Mouse (Mus musculus) heart, postnatal 0 days (tissue): ENCODE measurements around the gene Stx5a. TPM values are rescaled to one million over a fixed set of nuclear protein-coding genes. Genes with fewer than 3 reads are reported as not detected.

Experiments used
- ATAC-seq: fragments of 200-750 bp; cut with Nextera tagmentation; 2 replicates; pipeline ENCODE4 v1.8.0; 2017; ENCODE audit warnings: low read depth, moderate number of reproducible peaks, moderate library complexity; ENCODE audit not compliant: insufficient read depth
- DNase-seq: peaks from one replicate; pipeline ENCODE4 v3.0.0-alpha.2; 2016; ENCODE audit warnings: low spot score
- H3K27ac ChIP-seq: fragments of 300-500 bp; sonication (generic); 2 replicates; pipeline ENCODE4 v1.5.1; 2014; ENCODE audit warnings: low read depth, mild to moderate bottlenecking
- H3K27me3 ChIP-seq: fragments of 300-500 bp; sonication (generic); 2 replicates; pipeline ENCODE4 v1.6.1; 2014; ENCODE audit warnings: low read length, mixed read lengths; ENCODE audit not compliant: control insufficient read depth, insufficient read depth
- H3K36me3 ChIP-seq: fragments of 300-500 bp; sonication (generic); replicated peaks from 2 replicates; pipeline ENCODE4 v1.6.1; 2014; ENCODE audit warnings: low read length, mixed read lengths; ENCODE audit not compliant: control insufficient read depth, insufficient read depth
- H3K4me1 ChIP-seq: fragments of 300-500 bp; sonication (generic); 2 replicates; pipeline ENCODE4 v1.6.1; 2014; ENCODE audit warnings: antibody characterized with exemption; ENCODE audit not compliant: control insufficient read depth, insufficient read depth
- H3K4me2 ChIP-seq: fragments of 300-500 bp; sonication (generic); 2 replicates; pipeline ENCODE4 v1.6.1; 2014; ENCODE audit warnings: low read depth, mild to moderate bottlenecking, low read length, moderate library complexity
- H3K4me3 ChIP-seq: fragments of 300-500 bp; sonication (generic); 2 replicates; pipeline ENCODE4 v1.5.1; 2014; ENCODE audit warnings: low read depth, low read length
- H3K9ac ChIP-seq: fragments of 300-500 bp; sonication (generic); replicated peaks from 2 replicates; pipeline ENCODE4 v1.6.1; 2014; ENCODE audit warnings: low read depth, low read length, mixed read lengths
- H3K9me3 ChIP-seq: fragments of 300-500 bp; sonication (generic); replicated peaks from 2 replicates; pipeline ENCODE4 v1.6.1; 2016; ENCODE audit warnings: low read length; ENCODE audit not compliant: control insufficient read depth
- CTCF ChIP-seq: IDR thresholded peaks from 2 replicates; pipeline ENCODE4 v1.5.1; 2016; ENCODE audit warnings: antibody characterized with exemption, control low read depth, low read depth
- EP300 ChIP-seq: IDR thresholded peaks from 2 replicates; pipeline ENCODE4 v1.6.1; 2016; ENCODE audit warnings: antibody characterized with exemption, low read depth
- WGBS: fragments of 180-500 bp; shearing (Covaris S2); extraction: QIAGEN DNeasy Blood & Tissue Kit; methylation state at CpG from one replicate; pipeline ENCODE4 v1.1.7; 2014; 5-methylcytosine and 5-hydroxymethylcytosine counted together
- polyA plus RNA-seq: library from polyadenylated mRNA; unstranded; fragments of >200 nt; fragmentation: Nextera tagmentation; extraction: Ambion mirVana; gene quantifications from 2 replicates; pipeline ENCODE4 v1.2.1, GENCODE M21; 2015
- total RNA-seq: library from RNA; depleted of rRNA; stranded (reverse); fragments of >200 nt; gene quantifications from 2 replicates; pipeline ENCODE4 v1.2.3, GENCODE M21; 2014; ENCODE audit warnings: low replicate concordance

Gene Stx5a
- total and polyA plus RNA-seq, 2 experiments from 2014 or later: 57.0 to 105 TPM

DNA sequence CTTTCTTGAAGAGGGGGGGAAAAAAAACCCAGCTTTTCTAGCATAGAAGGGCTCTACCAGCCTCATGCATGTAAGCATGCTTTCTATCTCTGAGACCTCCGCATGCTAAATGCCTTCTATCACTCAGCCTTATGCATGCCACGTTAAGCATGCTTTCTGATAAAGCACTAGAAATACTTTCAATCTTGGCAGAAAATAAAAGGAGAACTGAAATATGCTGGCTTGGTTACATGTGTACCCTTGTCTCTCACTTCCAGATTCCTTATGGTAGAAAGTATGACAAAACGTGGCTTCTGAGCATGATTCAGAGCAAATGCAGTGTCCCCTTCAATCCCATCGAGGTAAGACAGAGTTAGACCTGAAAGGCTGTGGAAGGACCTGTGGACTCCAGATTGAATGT is 22.1 kb downstream of the Stx5a start:
- Histone ChIP-seq H3K27me3 (no peaks in the 10 kb centered on the region), H3K9me3 (no peaks in the 10 kb centered on the region; the same call in 1 of the 2 replicates), H3K27ac (no peak overlapping the region), H3K4me3 (no peak overlapping the region), H3K9ac (no peak overlapping the region), H3K4me1 (0 out of 2 replicates have a peak, but pooled peaks cover 6% of the 10 kb centered on the region), H3K4me2 (no peak overlapping the region), H3K36me3 (peaks cover 63% of the 10 kb centered on the region)
- TF ChIP-seq CTCF (no peak), EP300 (no peak)
- no peak for ATAC-seq
- DNase-seq: no peak
- WGBS: 60% methylated on average over 4 of the region's 4 CpGs

DNA sequence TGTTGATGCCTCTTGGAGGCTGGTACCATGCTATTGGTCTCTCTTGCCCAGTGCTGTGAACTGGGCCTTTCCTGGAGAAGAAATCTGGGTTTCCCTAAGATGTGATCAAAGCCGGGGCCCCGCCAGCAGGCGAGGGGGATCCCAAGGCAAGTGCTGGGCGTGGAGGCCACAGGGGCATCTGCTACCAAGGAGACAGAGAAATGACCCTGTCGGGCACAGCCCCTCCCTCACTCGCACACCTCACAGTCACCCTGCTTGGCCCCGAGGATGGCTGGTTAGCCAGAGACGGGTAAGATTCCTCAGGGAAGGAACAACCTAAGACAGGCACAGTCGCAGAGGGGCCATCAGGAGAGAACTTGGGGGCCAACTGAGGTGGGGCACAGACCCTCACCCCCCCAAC is 24.3 kb downstream of the Stx5a start:
- DNase-seq: no peak
- Histone ChIP-seq H3K4me3 (no peak overlapping the region), H3K4me2 (no peak overlapping the region), H3K4me1 (0 out of 2 replicates have a peak, but pooled peaks cover 5% of the 10 kb centered on the region), H3K9me3 (no peaks in the 10 kb centered on the region; the same call in 1 of the 2 replicates), H3K9ac (no peak overlapping the region), H3K27ac (no peak overlapping the region), H3K36me3 (peaks cover 79% of the 10 kb centered on the region), H3K27me3 (no peaks in the 10 kb centered on the region)
- no peak for ATAC-seq
- WGBS: 98% methylated on average over 9 of the region's 9 CpGs
- TF ChIP-seq CTCF: no peak
- TF ChIP-seq EP300: no peak

DNA sequence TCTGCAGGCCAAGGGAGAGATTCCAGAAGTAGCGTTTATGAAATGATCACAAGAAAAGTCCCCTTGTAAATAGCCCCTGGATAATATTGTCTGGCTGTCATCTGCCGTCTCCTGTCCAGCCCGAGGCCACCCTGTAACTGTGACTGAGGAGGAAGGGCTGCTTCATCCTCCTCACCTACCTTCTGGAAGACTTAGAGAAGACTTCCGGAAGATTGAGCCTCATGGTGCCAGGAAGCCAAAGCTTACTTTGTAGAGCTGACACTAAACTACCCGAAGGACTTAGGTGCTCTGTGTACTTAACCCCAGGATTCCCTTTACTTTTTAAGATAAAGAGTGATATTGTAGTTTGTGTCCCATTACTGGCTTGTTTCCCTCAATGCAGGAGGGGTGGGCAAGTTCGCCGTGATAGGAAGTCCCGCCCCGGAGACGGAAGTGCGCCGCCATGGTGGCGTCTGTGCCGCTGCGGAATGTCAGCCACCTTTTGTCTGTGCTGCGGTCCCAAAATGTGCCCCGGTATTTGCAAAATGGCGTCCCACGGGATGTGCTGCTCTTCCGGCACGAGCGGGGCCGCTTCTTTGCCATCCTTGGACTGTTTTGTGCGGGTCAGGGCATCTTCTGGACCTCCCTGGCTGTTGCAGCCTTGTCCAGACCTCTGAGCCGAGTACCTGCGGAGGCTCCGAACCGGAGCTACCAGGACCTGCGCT is 29.5 kb downstream of the Stx5a start, which contains the start of gene Tmem223:
Tmem223 (plus strand) TSS at position 430 of the 704 bp plus-strand sequence.
- ATAC-seq: peak; percentile 56
- peak within 1 kb of the TSS; percentile 83 for H3K4me3 ChIP-seq
- H3K4me1 ChIP-seq: peaks cover 20% of the 10 kb centered on the region
- peak within 1 kb of the TSS; percentile 88 for H3K27ac ChIP-seq
- no peak for TF ChIP-seq CTCF
- TF ChIP-seq EP300: peak; percentile 69
- H3K9me3 ChIP-seq: no peaks in the 10 kb centered on the region
- H3K36me3 ChIP-seq: peaks cover 52% of the 10 kb centered on the region
- peak; percentile 68 for DNase-seq
- H3K27me3 ChIP-seq: no peaks in the 10 kb centered on the region
- peak within 1 kb of the TSS; percentile 79 for H3K4me2 ChIP-seq
- 27% methylated on average over 29 of the region's 29 CpGs for WGBS
- peak within 1 kb of the TSS; percentile 80 for H3K9ac ChIP-seq

DNA sequence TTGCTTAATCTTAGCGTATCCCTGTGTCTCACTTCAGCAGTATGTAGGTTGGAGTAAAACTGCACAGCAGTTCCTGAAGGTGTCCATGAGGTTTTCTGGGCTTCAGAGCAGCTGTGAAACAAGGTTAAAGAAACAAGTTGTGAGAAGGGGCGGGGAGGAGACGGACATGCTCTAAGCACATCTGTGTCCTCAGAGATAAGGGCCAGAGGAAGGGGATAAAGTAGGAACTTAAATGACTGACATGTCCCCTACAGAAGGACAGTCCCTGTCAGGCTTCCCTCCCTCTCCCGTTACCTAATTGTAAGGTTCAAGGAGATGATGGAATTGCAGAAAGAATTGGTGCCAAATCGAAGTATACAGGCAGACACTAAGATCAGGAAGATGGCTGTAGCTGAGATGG is 31.8 kb downstream of the Stx5a start:
- 56% methylated on average over 5 of the region's 5 CpGs for WGBS
- H3K27me3 ChIP-seq: no peaks in the 10 kb centered on the region
- ATAC-seq (no peak), DNase-seq (no peak)
- H3K4me1 ChIP-seq: peaks cover 20% of the 10 kb centered on the region
- 0 out of 2 replicates have a peak overlapping the region, but pooled peaks have one; percentile 75 for H3K4me3 ChIP-seq
- no peaks in the 10 kb centered on the region for H3K9me3 ChIP-seq
- H3K9ac ChIP-seq: no peak overlapping the region
- no peak for TF ChIP-seq EP300
- peak overlapping the region; percentile 98; the same call in 1 of the 2 replicates for H3K27ac ChIP-seq
- H3K36me3 ChIP-seq: peaks cover 29% of the 10 kb centered on the region
- H3K4me2 ChIP-seq: peak overlapping the region; percentile 99; the same call in 1 of the 2 replicates

DNA sequence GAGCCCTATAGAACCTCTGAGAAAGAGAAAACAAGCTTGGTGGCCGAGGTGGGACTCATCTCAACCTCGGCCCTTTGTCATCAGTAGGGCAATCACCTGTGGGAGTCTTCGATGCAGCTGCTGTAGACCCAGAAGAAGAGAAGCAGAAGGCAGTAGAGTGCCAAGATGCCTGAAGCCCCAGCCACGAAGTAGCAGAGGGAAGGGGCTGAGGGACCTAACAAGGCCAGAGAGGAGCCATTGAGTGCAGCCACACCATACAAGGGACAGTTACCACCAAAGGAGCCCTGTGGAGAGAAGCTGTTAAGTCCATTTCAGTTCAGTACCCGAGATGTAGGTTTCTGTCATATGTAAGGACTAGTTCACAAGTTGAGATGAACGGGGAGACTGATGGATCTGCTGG is 32.2 kb downstream of the Stx5a start:
- peak overlapping the region; percentile 99 for H3K4me2 ChIP-seq
- ATAC-seq: no peak
- no peaks in the 10 kb centered on the region for H3K27me3 ChIP-seq
- no peaks in the 10 kb centered on the region for H3K9me3 ChIP-seq
- H3K9ac ChIP-seq: peak overlapping the region; percentile 96
- 49% methylated on average over 6 of the region's 6 CpGs for WGBS
- peaks cover 25% of the 10 kb centered on the region for H3K36me3 ChIP-seq
- H3K4me1 ChIP-seq: peaks cover 20% of the 10 kb centered on the region
- no peak for DNase-seq
- peak overlapping the region; percentile 75 for H3K4me3 ChIP-seq
- H3K27ac ChIP-seq: peak overlapping the region; percentile 98
- no peak for TF ChIP-seq CTCF
- TF ChIP-seq EP300: no peak
